Mouse (Mus musculus) liver, postnatal 0 days (tissue): ENCODE data around the gene Bmp2.

ENCODE experiments used
- CTCF ChIP-seq: sonication (generic); IDR thresholded peaks from 2 replicates; pipeline ENCODE4 v1.5.1; 2016; ENCODE audit warnings: antibody characterized with exemption, low read depth
- EP300 ChIP-seq: IDR thresholded peaks from 2 replicates; pipeline ENCODE4 v1.6.1; 2016; ENCODE audit warnings: antibody characterized with exemption, low read depth, mild to moderate bottlenecking

GRCm38 (mm10) chr2:133536812-133537211 is 15.1 kb upstream of the Bmp2 start:
- TF ChIP-seq CTCF: no peak
- no peak for TF ChIP-seq EP300
